Mouse (Mus musculus) embryonic fibroblast, embryonic 13.5 days (primary cell): Measurements from ENCODE around the gene Lmo7. TPM values are rescaled to one million over a fixed set of nuclear protein-coding genes. Genes with fewer than 3 reads are reported as not detected.
A peak's percentile ranks its signal among the peaks of the same experiment; 100 is the strongest.

Experiments
- H3K27ac ChIP-seq: 2 replicates; pipeline ENCODE4 v1.5.1; 2012; ENCODE audit warnings: low read length, control low read depth, inconsistent platforms; ENCODE audit not compliant: insufficient read depth
- H3K4me1 ChIP-seq: 2 replicates; pipeline ENCODE4 v1.6.1; 2011; ENCODE audit warnings: low read length; ENCODE audit not compliant: control insufficient read depth, insufficient read depth
- H3K4me3 ChIP-seq: 2 replicates; pipeline ENCODE4 v1.5.1; 2011; ENCODE audit warnings: mild to moderate bottlenecking, control low read depth, low read length; ENCODE audit not compliant: insufficient read depth
- CTCF ChIP-seq: IDR thresholded peaks from 2 replicates; pipeline ENCODE4 v1.5.1; 2011; ENCODE audit warnings: mild to moderate bottlenecking, control low read depth, low read length, moderate library complexity, borderline replicate concordance; ENCODE audit not compliant: insufficient read depth
- POLR2A ChIP-seq: IDR thresholded peaks from 2 replicates; pipeline ENCODE4 v1.6.1; 2011; ENCODE audit warnings: low read depth, mild to moderate bottlenecking, control low read depth, low read length, moderate library complexity
- polyA plus RNA-seq: library from polyadenylated mRNA; stranded (reverse); fragments of >200 nt; gene quantifications from 2 replicates; pipeline ENCODE4 v1.2.4, GENCODE M21; 2011; ENCODE audit warnings: low read depth; ENCODE audit not compliant: missing spikeins, insufficient read length

Gene Lmo7
- polyA plus RNA-seq, 1 experiment = 61.5 TPM

DNA sequence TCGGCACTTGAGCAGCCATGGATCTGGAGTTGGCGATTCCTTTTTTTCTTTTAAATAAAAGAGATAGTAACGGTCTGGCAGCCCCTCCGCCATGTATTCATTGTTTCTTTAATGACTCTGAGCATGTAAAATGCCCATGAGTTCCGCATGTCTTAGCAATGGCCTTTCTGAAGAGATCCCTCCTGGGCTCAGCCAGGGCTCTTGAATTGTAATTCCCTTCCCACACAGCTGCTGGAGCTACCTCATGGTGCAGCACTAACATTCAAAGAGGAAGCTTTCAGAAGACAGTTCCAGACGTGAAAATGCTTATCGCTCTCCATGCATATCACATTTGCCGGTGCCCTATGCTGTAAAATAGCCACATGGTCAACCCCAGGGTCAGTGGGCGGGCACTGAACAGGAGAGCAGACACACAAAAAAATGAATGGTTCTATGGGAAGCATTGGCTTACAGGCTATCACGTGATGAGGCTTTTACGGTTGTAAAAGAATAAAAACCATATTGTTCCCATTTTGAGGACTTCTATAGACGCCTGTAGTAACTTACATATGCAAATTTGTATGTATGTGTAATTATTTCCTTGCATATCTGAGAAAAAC, 198.0 kb downstream of the Lmo7 start:
- Histone ChIP-seq H3K4me3 (no peak overlapping the region), H3K4me1 (no peaks in the 10 kb centered on the region), H3K27ac (no peak overlapping the region)
- no peak for TF ChIP-seq POLR2A
- TF ChIP-seq CTCF = no peak

DNA sequence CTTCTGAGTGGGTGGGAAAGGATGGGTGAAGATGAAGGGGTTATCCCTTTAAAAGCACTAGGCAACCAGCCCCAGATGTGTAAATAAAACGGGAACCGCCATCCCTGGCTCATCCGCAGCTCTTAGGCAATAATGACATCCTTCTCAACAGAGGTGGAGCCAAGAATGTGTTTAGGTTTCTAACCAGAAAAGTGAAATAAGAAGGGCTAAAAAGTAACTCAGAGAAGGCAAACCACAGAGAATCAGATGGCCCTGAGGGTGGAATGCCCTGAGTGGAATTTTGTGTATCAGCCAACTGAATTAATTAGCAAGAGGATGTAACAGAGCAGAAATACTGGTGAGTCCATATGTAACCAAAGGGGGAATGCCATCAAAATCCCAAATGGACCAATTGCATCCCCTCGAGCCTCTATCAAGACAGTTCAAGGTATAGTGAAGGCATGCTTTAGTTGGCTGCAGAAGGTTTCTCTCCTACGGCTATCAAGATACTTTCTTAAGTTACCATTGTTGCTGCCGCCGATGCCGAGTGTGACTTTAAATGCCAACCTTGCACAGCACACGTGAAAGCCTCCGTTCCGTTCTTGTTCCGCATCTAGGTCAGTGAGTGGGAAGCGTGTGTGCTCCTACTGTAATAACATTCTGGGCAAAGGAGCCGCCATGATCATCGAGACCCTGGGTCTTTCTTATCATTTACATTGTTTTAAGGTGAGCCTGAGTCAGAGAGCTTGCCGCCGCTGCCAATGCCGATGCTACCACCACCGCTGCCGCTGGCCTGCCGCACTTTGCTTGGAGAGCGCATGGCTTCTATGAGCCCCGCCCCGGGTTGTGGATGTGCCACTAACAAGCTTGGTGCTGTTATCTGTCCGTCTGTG, 201.1 kb downstream of the Lmo7 start:
- no peak for TF ChIP-seq POLR2A
- no peak for TF ChIP-seq CTCF
- no peak overlapping the region for H3K4me3 ChIP-seq
- no peak overlapping the region for H3K27ac ChIP-seq
- no peaks in the 10 kb centered on the region for H3K4me1 ChIP-seq

DNA sequence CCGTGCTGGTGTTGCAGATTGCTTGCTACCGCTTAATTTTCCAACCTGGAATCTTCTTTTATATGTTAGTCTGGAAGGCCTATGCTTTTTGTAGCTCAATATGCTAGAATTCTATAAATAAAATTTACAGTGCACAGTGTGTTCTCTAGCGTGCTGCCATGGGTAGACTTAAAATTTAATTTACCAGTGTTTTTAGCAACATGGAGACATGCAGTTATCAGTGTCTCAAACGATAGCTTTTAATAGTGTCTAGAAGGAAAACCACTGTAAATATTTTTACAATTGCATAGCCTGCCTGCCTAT, 201.6 kb downstream of the Lmo7 start:
- H3K27ac ChIP-seq = no peak overlapping the region
- no peak overlapping the region for H3K4me3 ChIP-seq
- no peak for TF ChIP-seq CTCF
- TF ChIP-seq POLR2A = no peak
- H3K4me1 ChIP-seq = no peaks in the 10 kb centered on the region

DNA sequence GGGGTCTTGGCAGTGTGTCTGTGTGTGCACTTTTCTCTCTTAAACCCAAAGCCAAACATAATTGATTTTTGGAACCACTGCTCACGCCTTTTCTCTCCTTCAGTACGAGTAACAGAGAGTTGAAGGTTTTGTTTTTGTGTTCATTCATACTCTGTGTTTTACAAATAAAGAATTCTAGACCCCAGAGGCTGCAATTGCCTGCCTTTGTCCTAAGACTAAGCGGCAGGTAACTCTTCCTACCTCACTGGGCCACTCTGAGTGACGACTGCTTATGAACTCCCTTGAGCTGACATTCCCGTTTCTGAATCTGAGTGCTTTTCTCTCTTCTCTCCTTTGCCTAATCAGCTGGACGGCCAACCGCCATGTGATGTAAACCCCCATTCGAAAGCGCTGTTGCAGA, 203.8 kb downstream of the Lmo7 start:
- peaks cover 5% of the 10 kb centered on the region; the same call in 1 of the 2 replicates for H3K4me1 ChIP-seq
- no peak overlapping the region for H3K27ac ChIP-seq
- TF ChIP-seq POLR2A (no peak), CTCF (no peak)
- H3K4me3 ChIP-seq = no peak overlapping the region

DNA sequence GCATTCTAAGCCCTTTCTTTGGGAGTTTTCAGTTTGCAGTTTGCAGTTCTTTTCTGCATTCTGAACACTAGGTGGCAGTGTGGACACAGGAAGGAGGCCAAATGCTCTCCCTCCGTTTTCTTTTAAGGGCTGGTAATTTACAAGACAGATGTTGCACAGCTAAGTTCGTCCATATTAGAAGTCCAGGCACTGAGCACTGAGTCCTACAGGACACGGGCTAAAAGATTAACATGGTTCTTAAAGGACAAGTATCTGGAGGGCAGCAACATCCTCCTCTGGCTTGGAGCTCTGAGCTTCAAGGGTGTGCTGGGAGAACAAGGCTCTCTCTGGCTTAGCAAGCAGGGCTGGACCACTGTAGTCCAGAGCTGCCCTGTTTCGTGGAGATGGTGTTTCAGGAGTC, 213.2 kb downstream of the Lmo7 start:
- Histone ChIP-seq H3K4me3 (no peak overlapping the region), H3K27ac (no peak overlapping the region), H3K4me1 (no peaks in the 10 kb centered on the region)
- TF ChIP-seq POLR2A = no peak
- no peak for TF ChIP-seq CTCF

DNA sequence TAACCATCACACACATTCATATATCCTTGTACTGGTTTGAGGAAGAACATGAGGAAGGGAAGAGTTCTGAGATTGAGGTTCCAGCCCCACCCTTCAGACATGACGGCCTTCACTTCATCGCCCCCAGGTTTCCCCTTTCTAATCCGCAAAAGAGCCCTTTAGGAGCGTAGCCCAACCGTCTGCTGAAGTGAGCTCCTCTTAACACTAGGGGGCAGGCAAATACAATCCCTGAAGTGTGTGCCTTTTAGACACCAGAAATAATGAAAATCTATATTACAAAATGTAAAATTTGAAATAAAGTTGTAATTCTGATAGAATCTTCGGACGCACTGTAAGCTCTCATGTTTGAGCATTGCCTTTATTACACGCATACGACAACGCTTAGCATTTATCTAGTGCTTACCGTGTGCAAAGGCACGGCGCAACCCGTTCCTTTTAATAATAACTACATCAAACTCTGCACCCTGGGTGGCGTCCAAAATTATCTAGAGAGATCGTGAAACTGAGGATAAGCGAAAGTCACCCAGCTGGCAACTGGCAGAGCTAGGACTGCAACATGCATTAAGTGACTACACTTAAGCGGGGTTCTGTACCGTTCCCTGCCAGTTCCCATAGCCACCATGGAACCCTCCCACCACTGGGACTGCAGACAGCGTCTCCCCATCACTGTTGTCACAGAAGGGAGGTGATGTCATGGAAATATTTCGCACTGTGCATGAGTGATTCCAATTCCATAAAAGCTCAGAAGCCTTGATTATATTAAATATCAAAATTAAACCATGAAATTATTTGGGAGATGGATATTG, 217.2 kb downstream of the Lmo7 start:
- no peak for TF ChIP-seq POLR2A
- TF ChIP-seq CTCF = 0 out of 2 replicates have a peak, but pooled peaks have one; percentile 9
- no peaks in the 10 kb centered on the region for H3K4me1 ChIP-seq
- H3K27ac ChIP-seq = no peak overlapping the region
- no peak overlapping the region for H3K4me3 ChIP-seq

DNA sequence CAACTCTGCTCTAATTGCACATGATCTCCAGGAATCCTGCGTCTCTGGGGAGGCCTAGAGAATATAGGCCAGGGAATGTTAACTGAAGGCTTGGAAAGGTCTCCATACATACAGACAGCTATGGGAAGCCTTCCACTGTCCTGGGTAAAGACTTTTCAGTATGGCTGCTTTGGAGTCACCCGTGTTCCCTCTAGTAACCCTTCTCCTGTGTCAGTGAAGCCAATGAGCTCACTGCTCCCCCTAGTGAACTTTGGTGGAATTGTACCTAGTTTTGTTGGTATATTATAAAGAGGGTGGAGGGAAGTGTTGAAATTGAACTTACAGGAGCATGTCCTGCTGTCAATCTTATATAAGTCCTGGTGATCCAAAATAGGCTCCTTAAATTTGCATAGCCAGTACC, 219.4 kb downstream of the Lmo7 start:
- no peak overlapping the region for H3K27ac ChIP-seq
- no peak for TF ChIP-seq CTCF
- TF ChIP-seq POLR2A = no peak
- H3K4me3 ChIP-seq = no peak overlapping the region
- no peaks in the 10 kb centered on the region for H3K4me1 ChIP-seq

DNA sequence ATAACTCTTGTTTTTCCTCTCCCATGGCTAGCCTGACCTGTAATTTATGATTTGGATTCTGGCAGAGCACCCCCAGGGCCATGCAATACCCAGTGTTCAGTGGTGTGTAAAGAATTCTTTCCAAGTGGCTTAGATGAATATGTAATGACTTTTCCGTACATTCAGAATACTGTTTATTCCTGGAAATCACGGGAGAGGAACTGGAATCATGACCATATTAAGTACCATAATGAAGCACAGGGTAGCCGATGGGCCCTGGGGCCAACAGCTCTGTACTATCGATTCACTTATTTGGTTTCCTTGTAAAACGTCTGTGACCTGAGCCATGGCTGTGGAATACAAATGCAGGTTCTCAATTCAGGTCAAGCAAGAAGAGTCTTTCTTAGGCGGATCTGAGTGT, 221.3 kb downstream of the Lmo7 start:
- no peaks in the 10 kb centered on the region for H3K4me1 ChIP-seq
- H3K4me3 ChIP-seq = no peak overlapping the region
- no peak overlapping the region for H3K27ac ChIP-seq
- TF ChIP-seq CTCF (no peak), POLR2A (no peak)

DNA sequence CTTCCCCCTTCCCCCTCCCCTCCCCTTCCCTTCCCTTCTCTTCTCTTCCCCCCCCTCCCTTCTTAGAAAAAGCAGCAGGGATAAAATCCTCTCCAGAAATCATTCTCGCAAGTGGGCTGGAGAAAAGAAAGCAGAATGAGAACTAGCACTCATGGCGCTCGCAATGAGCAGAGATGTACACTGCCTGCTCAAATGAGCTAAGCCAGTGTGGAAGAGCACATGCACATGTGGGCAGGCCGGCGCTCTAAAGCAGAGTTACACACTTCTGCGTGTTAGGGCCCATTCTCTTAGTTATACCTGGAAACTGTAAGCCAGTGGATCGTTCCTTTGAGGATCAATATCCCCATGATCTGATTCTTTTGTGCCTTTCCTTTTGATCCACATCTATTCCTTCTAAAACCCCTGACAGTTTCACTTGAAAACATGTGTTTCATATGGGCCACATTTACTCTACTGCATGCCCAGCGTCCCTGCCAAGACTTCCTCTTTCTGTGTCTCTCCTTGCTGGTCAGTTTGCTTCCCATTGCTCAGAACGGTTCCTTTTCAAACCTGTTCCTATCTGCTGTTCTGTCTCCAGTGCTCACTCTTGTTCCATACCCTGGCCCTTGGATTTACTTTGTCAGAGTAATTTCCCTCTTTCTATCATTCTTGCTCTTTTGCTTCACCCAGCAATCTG, 224.2 kb downstream of the Lmo7 start:
- no peak for TF ChIP-seq CTCF
- no peak for TF ChIP-seq POLR2A
- H3K4me3 ChIP-seq = no peak overlapping the region
- no peak overlapping the region for H3K27ac ChIP-seq
- no peaks in the 10 kb centered on the region for H3K4me1 ChIP-seq
